Mouse (Mus musculus): ENCODE measurements at regions not wholly inside any gene's neighbourhood (a gene's known extent, or its start where the extent isn't known, plus 50 kb on each side); places are given as distances from the start of the nearest gene placed in this dataset.

DNA sequence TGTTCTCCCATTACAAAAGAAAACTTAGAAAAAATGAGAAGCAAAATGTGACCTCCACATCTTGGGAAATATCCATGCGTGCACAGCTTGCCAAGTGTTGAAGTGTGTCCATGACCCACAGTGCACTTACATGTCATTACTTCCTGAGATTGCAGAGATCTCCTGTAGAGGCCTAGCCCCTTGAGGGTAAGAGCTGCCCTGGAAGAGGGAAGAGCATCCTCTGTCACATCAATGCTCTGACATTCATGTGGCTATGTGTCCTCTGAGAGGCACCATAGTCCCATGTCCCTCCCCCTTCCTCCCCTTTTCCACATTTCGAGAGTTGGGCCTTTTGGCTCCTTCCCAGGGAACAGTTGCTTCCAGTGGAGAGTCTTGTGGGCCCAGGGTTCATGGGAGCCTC lies 121.4 kb upstream of the Gas1 start:
- DNase-seq (ENCODE audit: low spot score in 2 of 2), result no peak

DNA sequence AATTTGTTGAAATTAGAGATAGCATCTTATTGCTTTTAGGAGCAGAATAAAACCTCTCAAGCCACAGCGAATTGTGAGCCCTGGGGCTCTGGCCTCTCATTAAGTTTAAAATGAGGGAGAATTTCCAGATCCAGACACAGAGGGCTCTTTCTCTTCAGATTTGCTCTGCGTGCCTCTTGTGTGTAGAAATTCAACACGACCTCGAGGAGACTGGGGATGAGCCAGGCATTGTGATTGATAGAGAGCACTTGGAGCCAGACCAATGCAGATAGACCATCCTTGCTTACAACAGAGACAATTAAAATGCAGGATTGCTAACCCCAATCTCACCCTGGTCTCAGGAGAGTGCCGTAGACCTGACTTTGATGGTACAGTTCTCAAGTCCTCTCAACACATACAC lies 121.9 kb upstream of the Gas1 start:
- no peak for DNase-seq (ENCODE audit: low spot score in 2 of 2)

DNA sequence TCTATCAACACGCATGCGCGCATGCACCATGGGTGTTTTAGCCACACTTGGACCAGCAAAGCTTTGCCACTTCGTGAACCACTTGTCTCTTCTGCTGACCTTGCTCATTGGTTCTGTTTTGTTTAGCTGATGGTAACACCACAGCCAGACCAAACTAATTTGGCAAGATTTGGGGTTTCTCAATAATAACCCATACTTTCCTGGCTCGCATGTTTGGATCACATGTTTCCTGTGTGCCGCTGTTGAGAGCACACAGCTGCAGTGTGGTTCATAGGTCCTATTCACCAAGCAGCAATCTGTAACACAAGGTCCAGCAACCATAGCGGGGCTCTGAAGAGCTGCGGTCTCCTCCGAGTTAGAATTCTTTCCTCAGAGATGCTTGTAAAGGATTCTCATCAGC lies 126.4 kb upstream of the Gas1 start:
- DNase-seq (ENCODE audit: low spot score in 2 of 2), result no peak

- DNase-seq (ENCODE audit: low spot score in 2 of 2), result no peak
Measured at GRCm38 (mm10) chr13:60305028-60305810, 128.1 kb upstream of the Gas1 start.

DNA sequence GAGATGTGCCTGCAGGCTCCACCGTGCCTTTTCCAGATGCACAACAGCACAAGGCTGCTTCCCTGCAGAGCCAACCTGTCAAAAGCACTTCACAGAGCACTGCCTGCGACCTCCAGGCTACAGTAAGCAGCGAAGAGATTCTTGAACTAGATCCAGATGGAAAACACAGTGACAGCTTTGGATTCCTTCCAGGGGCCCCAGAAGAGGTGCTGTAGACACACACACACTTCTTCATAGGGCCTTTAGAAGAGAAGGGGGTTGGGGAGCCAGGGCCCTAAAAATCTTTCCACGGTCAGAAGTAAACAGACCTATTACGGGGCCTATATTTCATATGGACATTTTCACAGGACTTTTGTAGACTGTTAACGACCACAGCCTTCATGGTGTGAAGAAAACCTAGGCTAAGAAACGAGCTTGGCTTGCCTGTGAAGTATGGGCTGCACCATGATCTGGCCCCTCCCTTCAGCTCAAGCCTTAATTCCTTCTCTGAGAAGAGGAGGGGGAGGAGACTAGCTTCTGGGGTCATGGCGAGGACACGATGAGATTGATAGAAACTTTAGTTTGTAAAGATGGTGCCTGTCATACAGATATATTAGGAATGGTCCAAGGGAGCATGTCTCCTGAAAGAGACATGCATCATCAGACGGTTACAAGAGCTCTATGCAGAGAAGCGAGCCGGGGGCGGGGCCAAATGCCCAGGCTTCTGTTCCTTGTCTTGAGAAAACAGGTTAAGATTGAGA lies 131.1 kb upstream of the Gas1 start:
- no peak for DNase-seq (ENCODE audit: low spot score in 2 of 2)

- no peak for DNase-seq (ENCODE audit: low spot score in 2 of 2)
Measured at GRCm38 (mm10) chr13:60309482-60309881, 132.3 kb upstream of the Gas1 start.

GRCm38 (mm10) chr13:60309926-60310325 lies 132.8 kb upstream of the Gas1 start:
- DNase-seq (ENCODE audit: low spot score in 2 of 2), result no peak

DNA sequence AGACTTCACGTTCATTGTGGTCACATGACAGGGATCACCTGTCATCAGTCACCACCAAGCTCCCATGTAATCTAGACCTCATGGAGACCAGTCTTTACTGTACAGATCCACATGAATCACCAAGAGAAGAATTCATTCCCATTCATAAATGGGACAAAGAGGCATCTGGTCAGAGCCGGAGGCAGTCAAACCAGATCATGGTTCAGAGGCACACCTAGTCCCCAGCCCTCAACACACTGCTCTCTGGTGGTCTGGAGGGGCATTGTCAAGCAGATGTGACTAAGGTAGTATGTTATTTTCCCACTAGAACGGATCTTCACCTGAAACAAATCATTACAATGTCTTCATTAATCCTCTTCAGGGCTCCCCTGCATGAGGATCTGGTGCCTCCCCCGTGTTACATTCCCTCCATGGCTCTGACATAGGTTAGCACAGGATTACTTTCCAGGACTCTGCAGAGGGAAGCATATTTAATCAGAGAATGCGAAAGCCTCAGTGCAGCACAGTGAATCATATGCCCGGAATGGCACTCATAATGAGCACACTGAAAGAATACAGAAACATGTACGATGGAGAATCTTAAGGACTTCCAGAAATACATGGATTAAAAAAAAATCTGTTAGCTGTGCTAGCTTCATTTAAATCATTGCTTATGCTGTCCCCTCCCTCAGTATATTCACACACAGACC lies 135.4 kb upstream of the Gas1 start:
- no peak for DNase-seq (ENCODE audit: low spot score in 2 of 2)

- no peak for DNase-seq (ENCODE audit: low spot score in 2 of 2)
Measured at GRCm38 (mm10) chr13:60318436-60319020, 141.4 kb upstream of the Gas1 start.

- no peak for DNase-seq (ENCODE audit: low spot score in 2 of 2)
Measured at GRCm38 (mm10) chr13:60319268-60319667, 142.1 kb upstream of the Gas1 start.

DNA sequence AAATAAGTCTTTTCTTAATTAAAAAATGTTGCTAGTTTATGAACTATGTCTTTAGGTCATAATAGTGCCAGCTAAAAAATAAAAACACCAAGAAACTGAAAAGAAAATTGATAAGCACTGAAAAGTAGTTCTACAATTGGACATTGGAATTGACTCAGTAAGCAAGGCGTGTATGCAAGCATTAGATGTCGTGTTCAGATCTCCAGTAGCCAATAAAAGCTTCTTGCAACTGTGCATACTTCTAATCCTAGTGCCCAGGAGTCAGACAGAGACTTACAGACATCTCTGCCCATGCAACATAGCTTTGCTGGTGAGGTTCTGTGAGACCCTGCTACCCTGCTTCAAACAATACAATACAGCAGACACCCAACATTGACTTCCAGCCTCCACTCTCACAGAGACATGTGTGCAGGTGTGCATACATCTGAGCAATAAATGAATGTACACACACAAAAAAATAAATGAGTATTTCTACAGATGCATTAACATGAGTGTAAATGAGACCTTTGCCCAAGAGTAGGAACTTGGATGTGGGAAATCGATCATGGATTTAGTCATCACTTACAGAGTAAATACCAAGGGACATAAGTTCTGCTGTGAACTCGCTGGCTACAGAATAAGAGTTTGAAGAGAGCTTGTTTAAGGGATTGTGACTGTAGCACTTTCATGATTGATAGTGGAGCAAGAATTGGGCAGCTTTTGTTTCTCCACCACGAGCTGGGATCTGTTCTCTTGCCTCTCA lies 142.9 kb upstream of the Gas1 start:
- DNase-seq (ENCODE audit: low spot score in 2 of 2), result no peak

GRCm38 (mm10) chr13:60322579-60322978 lies 145.4 kb upstream of the Gas1 start:
- no peak for DNase-seq (ENCODE audit: low spot score in 2 of 2)

GRCm38 (mm10) chr13:60330475-60331258 lies 153.5 kb upstream of the Gas1 start:
- peak in 1 of 2 experiments; percentile 45 for DNase-seq (ENCODE audit: low spot score in 2 of 2)

DNA sequence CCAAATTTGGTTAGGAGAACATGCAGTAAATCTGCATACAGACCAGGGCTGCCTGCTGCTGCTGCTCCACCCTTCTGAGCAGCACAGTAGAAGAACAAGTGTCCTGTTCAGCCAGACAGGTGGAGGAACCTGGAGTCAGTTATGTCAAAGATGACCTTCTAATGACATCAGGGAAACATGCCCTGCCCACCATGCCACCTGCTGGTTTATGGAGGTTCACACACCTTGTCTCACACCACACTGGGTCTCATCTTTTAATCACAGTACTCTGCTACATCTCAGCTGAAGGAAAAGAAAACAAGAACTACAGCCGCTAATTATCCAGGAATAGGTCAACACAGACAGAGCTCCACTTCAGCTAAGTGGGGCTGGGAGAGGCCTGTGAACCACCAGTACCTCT lies 159.0 kb upstream of the Gas1 start:
- DNase-seq (ENCODE audit: low spot score in 2 of 2), result no peak

- peak in 1 of 2 experiments; percentile 39 for DNase-seq (ENCODE audit: low spot score in 2 of 2)
Measured at GRCm38 (mm10) chr13:60337383-60337782, 160.2 kb upstream of the Gas1 start.

DNA sequence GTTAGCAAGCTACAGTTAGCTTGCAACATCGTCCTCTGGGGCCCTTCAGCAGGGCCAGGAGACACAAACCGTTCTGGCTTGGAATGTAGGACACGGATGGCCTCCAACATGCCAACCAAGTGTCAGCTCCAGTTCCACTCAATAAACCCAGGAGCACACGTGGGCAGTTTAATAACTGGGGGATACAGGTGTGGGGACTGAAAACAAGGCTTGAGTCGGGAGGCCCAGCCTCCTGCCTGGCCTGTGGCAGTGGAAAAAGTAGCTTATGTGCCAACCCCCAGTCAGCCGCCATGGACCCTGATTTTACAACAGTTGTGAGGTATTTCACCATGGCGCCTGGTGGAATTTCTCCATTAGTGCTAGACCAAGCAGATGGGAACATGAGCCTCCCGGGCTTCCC lies 160.9 kb upstream of the Gas1 start:
- DNase-seq (ENCODE audit: low spot score in 2 of 2), result no peak

DNA sequence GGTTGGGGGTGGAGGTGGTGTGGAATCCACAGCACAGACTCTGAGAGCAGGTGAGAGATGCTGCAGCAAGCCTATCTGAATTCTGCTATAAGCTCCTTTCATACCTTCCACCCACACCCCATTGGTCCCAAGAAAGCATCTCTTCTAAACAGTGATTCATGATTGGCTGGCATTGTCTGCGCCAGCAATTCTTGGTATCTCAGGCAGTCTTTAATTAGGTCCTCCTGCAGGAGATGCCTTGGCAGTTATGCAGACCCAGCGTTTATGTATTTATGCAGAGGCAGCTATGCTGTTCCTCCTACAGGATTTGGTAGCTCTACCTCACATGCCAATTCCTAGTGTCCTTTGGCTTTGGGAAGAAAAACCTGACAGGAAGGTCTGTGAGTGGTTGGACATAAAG lies 162.9 kb upstream of the Gas1 start:
- DNase-seq (ENCODE audit: low spot score in 2 of 2), result no peak

GRCm38 (mm10) chr13:60347881-60348280 lies 170.7 kb upstream of the Gas1 start:
- DNase-seq (ENCODE audit: low spot score in 2 of 2), result no peak

- DNase-seq (ENCODE audit: low spot score in 2 of 2), result no peak
Measured at GRCm38 (mm10) chr13:60348438-60348837, 171.3 kb upstream of the Gas1 start.

Data from layer of hippocampus, adult 18-20 months (tissue).